Mouse (Mus musculus) layer of hippocampus, postnatal 14 days (tissue): ENCODE results near the gene Siah3. TPM values are rescaled to one million over a fixed set of nuclear protein-coding genes. Genes with fewer than 3 reads are reported as not detected.
A peak's percentile ranks its signal among the peaks of the same experiment; 100 is the strongest.

Experiments
- DNase-seq, 2 experiments: peaks; one replicate each; pipeline ENCODE4 v3.0.0; 2021 to 2022; ENCODE audit warnings: low spot score in 2 of 2, mixed read lengths in 1 of 2
- total RNA-seq, 2 experiments: library from RNA; stranded (reverse); gene quantifications; 2 replicates each; pipeline ENCODE4 v1.2.3; 2021

Gene Siah3
- total RNA-seq, 2 experiments from 2014 or later = 10.7 to 13.4 TPM

DNA sequence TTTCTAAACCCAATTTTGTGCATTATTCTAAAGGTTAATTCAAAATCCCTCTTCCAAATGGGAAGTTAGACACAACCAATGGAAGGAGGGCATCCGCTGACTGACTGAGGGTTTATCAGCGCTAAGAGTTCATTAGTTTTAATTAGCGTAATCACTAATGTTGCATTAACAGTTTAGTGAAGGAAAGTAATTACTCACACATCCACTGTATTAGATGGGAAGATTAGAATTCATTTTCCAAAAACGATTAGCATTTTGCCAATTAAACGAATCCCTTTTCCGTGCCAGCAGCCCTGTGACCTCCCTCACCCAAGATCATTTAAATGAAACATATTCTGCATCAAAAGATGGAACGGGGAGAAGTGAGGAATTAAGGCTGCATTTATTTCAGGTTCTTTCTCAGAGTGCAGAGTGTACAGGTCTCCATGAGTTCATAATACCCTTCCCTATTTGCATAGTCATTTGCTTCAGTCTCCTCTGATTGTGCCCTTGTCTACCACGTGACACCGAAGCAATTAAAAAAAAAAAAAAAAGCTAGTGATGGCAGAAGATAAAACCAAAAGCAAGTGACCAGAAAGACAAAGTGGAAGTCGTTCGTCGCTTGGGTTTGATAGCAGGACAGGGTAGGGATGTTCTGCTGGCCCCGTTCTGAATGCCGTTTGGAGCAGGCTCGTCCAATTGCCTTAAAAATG, 62.6 kb downstream of the Siah3 start:
- no peak for DNase-seq

DNA sequence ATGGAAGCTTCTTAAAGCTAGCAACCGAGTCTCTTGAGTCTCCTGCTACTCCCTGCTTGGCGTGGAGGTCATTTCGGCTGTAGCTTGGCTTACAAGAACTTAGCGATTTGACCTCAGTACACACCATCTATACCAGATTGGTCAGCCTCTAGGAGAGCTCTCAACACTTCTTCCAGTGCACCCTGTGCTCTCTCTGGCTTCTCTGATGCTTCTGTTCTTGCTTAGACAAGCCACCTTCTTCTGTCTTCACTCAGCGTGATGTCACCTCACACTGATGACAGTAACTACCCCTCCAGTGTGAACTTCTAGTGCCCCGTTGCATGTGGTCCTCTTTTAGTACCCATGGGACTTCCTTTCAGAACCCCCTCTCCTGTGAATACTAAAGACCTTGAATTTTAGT, 63.1 kb downstream of the Siah3 start:
- DNase-seq = no peak

DNA sequence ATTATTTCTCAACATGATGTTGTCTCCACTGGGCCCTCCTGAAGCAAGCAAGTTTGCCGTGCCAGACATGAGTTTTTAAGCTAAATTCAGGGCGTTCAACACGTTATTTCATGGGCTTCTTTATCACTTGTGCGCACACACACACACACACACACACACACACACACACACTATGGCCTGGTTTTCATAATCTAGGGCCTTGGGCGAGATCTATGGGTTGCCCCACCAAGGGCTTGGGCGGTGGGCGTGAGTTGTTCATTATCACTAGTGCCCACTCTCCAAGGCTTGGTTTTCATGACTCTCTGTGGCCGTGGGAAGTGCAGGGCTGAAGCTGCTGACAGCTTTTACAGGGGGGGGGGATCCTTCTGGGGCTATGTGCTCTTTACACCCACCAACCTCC, 63.9 kb downstream of the Siah3 start:
- no peak for DNase-seq

DNA sequence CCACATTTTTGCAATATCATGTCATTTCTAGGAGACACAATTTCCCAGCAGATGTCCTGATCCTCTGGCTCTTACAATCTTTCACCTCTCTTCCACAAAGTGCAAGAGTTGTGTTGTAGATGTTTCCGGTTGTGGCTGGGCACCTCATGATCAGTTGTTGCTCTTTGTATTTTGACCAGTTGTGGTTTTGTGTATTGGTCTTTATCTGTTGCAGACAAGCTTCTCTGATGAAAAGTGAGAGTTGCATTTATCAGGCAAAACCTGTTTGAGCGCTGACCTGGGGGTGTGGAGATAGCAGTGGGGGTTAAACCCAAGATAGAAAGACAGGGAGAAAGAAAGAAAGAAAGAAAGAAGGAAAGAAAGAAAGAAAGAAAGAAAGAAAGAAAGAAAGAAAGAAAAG, 68.9 kb downstream of the Siah3 start:
- DNase-seq = no peak

DNA sequence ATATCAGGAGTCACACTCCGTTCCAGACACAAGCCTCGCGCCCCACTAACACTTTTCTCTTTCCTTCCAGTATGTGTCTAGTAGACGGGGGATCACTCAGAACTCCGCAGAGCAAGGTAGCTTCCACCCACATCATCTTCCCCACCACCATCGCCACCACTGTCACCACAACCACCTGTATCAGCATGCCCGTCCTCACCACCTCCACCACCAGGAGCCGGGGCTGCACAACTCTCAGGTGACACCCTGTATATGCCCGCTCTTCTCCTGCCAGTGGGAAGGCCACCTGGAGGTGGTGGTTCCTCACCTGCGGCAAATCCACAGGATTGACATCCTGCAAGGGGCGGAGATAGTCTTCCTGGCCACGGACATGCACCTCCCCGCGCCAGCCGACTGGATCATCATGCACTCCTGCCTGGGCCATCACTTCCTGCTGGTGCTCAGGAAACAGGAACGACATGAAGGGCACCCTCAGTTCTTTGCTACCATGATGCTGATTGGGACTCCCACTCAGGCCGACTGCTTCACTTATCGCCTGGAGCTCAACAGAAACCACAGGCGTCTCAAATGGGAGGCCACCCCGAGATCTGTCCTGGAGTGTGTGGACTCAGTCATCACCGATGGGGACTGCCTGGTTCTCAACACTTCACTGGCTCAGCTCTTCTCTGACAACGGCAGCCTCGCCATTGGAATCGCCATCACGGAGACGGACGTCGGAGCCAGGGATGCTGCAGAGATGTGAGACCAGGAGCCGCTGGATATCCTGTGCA, 69.8 kb downstream of the Siah3 start:
- no peak for DNase-seq

DNA sequence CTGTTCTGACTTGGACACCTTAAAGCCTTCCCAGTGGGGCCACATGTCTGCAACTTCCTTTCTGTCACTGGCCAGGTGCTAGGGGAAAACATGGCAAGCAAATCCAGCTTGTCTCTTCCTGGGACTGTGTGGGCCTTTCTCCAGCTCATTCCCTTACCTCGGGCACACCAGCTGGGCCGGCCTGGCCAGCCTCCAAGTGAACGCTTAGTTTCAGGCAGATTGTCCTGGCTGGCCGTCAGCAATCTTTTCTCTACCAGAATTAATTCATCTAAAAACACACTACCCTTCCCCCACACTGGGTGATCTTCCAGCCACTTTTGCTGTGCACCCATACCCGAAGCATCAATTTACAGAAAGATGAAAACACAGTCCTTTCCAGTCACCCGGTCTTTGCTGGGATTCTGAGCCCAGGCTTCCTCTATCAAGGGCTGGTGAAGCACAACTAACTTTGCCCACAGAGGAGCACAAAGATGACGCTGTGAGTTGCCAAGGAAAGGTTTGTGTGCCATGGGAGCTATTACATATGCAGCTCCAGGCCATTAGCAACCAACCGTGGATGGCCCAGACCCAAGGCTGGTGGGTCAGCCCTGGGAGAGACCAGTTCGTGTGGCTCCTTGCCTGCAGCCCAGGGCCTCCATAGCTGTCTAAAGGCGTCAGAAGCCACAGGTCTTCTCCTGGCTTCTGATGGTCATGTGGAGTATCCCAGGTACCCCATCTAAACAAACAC, 71.8 kb downstream of the Siah3 start:
- DNase-seq = peak; percentile 88 to 95

DNA sequence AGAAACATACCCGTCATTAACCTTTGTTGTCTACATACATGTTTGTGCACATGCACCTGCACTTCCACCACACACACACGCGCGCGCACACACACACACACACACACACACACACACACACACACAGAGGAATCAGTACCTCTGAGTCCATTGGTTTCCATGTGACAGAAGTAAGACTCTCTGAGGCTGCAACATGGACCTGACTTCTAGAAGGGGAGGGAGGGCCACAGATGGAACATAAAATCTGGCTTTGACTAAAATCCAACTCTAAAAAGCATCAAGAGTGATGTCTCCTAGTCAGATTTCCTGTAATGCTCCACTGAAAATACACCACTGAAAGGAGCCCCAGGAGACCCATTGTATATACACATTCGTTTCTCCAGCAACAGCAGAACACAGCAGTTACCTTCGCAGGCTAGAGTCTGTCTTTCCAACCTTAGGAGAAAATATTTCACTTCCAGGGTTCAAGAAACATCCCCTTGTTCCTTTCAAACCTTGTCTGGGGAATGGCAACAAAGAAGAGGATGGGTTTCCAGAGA, 75.1 kb downstream of the Siah3 start:
- no peak for DNase-seq

DNA sequence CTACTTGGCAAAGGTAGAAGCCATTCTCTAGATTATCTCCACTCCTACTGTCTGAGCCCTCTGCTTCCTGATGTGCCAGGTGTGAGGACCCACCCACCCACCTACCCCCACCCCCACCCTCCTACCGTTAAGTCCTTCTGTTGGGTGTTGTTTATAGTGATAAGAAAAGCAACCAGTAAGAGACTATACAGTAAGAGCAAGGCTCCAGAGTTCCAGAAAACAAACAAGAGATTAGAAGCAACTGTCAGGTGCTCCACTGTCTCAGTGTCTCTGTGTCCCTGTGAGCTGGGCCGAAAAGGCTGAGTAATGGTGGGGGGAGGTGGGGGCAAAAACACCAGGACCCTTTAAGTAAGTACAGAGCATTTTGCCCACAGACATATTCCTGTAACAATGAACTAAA, 83.4 kb downstream of the Siah3 start:
- DNase-seq = no peak

DNA sequence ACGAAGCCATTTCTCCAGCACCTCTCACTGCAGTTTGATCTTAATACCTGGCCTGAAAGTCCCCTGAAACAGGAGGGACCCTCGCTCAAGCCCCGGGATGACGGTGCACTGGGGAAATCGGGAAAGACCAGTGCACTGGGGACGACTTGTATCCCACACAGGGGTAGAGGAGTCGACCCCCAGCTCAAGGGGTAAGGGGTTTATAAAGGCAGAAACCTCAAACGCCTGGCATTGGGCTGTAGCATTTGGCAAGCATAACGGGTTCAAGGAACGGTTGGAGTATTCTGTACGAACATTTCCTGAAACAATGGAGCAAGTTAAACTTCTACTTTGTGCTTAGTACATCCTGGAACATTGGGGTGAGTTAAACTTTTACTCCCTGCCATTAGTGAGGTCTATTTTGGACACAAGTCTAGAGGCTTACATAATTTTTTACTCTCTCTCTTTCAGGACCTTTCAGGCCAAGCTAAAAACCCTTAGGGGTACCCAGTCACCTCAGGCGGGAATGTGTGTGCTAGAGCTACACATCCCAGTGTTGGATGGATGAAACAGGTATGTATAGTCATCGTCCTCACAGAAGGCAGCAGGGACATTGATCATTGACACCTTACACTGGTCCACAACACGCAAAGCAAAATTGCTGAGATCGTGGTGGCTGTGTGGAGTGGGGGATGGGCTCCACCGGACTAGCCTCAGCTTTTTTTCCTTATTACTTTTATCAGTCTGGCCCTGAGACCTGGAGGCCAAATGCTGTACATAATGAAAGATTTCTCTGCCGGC, 84.6 kb downstream of the Siah3 start:
- DNase-seq = no peak

DNA sequence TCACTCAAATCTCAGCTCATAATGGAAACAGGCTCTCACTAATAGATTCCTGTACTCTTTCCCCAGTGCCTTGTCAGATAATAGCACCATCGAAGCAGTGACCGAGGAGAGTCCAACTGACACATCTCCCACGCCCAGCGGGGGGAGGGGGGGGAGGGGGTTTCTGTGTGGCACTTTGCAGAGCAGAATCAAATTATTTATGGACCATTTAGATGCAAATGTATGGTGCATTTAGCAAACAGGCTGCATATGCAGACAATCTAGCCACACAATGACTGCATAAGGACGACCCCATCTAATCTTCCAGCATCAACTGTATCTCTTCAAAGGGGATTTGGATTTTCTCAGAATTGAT, 85.2 kb downstream of the Siah3 start:
- DNase-seq = no peak

DNA sequence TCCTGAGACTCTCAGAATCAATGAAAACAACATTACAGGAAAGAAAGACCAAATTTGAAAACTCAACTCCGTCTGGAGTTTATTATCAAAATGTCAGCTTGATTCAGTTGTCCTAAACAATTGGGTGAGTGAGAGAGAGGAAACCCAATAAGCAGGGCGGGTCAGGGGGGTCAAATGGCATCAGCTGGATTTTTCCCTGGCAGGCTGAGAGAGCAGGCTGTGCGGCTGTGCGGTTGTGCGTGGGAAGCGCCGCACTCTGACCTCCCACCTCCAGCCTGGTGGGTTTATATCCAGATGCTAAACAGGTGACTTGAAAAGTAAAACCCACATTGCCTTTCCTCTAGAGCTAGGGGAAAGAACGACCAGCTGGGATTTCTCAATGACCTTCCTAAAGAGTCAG, 85.9 kb downstream of the Siah3 start:
- no peak for DNase-seq

DNA sequence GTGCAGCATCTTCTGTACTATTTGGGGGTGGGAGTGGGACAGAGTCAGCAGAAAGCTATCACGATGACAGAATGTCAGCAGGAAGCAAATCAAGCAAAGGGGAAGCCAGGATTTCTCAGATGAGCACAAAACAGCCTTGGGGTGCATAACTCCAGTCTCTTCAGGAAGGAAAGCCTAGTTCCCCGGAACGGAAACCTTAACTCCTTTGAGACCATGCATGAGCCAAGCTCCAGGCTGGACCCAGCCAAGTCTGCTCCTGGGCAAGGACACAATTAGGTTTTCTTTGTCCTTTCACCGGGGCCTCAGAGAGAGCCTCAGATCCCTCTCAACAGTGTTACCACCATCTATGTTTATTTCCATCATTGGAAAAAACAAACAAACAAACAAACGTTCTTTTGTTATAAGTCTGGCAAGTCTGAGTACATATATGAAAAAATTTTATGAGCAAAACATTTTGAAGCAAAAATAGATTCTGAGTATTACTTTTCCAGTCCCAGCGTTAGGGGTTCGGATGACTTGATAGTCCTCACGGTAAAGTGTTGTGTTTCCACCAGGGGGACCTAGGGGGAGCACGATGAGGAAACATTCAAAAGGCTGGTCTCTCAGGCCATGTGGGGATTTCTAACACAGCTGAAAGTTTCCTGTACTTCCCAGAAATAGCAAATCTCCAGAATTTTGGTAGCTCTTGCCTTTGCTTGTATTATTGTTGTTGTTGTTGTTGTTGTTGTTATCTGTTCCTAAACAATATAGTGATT, 106.0 kb downstream of the Siah3 start:
- no peak for DNase-seq

DNA sequence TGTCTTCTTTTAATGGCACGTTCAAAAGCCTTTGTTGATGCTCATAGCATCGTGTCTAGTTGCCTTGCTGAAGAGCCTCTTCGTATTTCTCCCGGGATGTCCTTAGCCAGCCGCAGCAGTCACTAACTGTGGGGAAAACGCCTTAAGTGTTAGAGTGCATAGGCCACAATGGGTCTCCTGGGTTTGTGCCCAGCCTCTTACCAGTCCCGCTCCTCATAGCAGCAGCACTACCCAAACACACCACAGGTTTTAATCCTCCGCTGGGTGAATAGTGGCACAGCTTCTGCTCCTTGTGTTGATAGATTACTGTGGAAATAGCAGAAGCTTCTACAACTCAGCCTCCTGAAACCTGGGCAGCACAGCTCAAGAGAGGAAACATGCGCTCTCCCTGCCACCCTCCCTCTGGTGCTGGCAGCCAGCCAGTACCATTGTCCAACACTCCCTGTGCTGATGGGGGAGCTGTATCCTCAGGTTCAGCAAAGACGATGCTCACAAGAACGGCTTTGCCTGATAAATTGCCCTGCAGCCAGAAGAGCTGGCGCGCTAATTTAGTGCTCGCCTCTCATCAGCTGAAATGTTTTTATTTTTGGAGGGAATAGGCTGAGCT, 109.9 kb downstream of the Siah3 start:
- peak; percentile 54 to 60 for DNase-seq

DNA sequence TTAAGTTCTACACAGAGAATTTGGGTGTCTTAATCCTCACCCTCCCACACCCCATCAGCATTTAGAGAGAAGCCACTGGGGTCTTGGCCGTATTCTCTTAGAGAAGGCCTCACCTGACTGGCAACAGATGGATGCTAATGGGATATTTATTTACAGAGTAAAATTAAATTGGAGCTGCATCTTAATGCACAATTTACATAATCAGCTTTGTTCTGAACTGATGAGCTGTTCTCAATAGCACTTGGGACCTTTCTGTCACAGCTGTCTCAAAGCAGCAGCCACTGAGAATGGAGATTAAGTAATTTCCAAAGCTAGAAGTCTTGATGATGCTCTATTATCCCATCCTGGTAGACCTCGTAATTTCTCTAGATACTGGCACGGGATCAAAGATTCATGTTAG, 110.5 kb downstream of the Siah3 start:
- no peak for DNase-seq

DNA sequence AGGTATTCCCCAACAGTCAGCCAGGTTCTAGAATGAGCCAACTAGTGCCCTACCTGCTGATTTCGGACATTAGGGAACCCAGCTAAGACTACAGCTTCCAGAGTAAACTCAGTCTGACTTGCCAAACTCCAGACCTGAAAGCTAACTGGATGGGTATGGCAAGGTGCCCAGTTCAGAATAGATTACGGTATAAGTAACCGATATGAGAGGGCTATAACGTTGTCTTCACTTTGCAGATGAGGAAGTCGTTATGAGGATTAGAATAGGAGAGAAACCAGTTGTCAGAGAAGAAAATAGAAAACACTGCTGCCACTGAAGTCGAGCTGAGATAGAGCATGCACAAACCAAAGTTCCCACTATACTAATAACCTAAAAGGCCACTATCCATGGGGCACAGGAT, 123.2 kb downstream of the Siah3 start:
- DNase-seq = no peak

Other genes with a start within 250 kb of the Siah3 start
- not detected for gene Cpb2, start 213.7 kb upstream of the Siah3 start, total RNA-seq
- 10 to 100 TPM; 53.1 to 55.8 TPM for gene Zc3h13, start 171.6 kb upstream of the Siah3 start, total RNA-seq
- gene Spert, start 137.1 kb downstream of the Siah3 start, total RNA-seq = not detected
- gene Erich6b, start 186.3 kb downstream of the Siah3 start, total RNA-seq = not detected